Mouse (Mus musculus) midbrain, embryonic 14.5 days (tissue): Measurements from ENCODE around the gene Hspb1. TPM values are rescaled to one million over a fixed set of nuclear protein-coding genes. Genes with fewer than 3 reads are reported as not detected.

Experiments used
- ATAC-seq: fragments of 200-750 bp; cut with Nextera tagmentation; 2 replicates; pipeline ENCODE4 v1.8.0; 2017; ENCODE audit warnings: moderate number of reproducible peaks, moderate library complexity; ENCODE audit not compliant: low FRiP score, low TSS enrichment
- DNase-seq: peaks from one replicate; pipeline ENCODE4 v3.0.0-alpha.2; 2015
- H3K27ac ChIP-seq: fragments of 300-500 bp; sonication (generic); replicated peaks from 2 replicates; pipeline ENCODE4 v1.5.1; 2014; ENCODE audit warnings: mild to moderate bottlenecking, low read depth, low read length, moderate library complexity
- H3K27me3 ChIP-seq: fragments of 300-500 bp; sonication (generic); 2 replicates; pipeline ENCODE4 v1.6.1; 2014; ENCODE audit warnings: low read length, control low read depth, mixed read lengths; ENCODE audit not compliant: control insufficient read depth, insufficient read depth
- H3K36me3 ChIP-seq: fragments of 300-500 bp; sonication (generic); 2 replicates; pipeline ENCODE4 v1.6.1; 2014; ENCODE audit warnings: low read length, control low read depth; ENCODE audit not compliant: control insufficient read depth, insufficient read depth
- H3K4me1 ChIP-seq: fragments of 300-500 bp; sonication (generic); 2 replicates; pipeline ENCODE4 v1.6.1; 2014; ENCODE audit warnings: mild to moderate bottlenecking, antibody characterized with exemption, low read length, control low read depth; ENCODE audit not compliant: control insufficient read depth, insufficient read depth
- H3K4me2 ChIP-seq: fragments of 300-500 bp; sonication (generic); 2 replicates; pipeline ENCODE4 v1.6.1; 2014; ENCODE audit warnings: mild to moderate bottlenecking, low read length, moderate library complexity
- H3K4me3 ChIP-seq: fragments of 300-500 bp; sonication (generic); replicated peaks from 2 replicates; pipeline ENCODE4 v1.5.1; 2014; ENCODE audit warnings: low read depth, low read length
- H3K9ac ChIP-seq: fragments of 300-500 bp; sonication (generic); replicated peaks from 2 replicates; pipeline ENCODE4 v1.6.1; 2014; ENCODE audit warnings: mild to moderate bottlenecking, low read length, moderate library complexity
- H3K9me3 ChIP-seq: fragments of 300-500 bp; sonication (generic); 2 replicates; pipeline ENCODE4 v1.6.1; 2016; ENCODE audit warnings: low read length, control low read depth, mixed read lengths; ENCODE audit not compliant: control insufficient read depth
- WGBS: fragments of 180-500 bp; shearing (Covaris S2); extraction: QIAGEN DNeasy Blood & Tissue Kit; methylation state at CpG from one replicate; pipeline ENCODE4 v1.1.7; 2014; 5-methylcytosine and 5-hydroxymethylcytosine counted together
- polyA plus RNA-seq: library from polyadenylated mRNA; unstranded; fragments of >200 nt; fragmentation: Nextera tagmentation; extraction: Ambion mirVana; gene quantifications from 2 replicates; pipeline ENCODE4 v1.2.1, GENCODE M21; 2014

Hspb1 gene
- polyA plus RNA-seq, 1 experiment from 2014 or later = 6.4 TPM

DNA sequence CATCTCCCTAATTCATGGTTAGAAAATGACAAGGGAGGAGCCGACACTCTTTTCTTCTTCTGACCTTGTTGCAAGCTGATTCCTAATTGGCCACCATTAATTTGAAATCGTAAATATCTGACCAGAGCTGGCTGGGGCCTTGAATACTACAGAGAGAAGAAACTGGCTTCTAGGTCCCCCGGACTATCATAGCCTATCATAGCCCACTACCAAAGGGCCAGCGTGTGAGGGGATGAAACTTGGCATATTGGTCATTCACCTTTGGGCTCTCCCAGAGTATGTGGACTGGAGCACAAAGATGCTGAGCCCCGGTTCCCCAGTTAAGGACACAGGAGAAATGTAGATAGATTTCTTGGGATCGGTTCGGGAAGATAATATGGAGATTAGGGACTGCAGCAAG is 15.3 kb downstream of the Hspb1 start:
- H3K4me2 ChIP-seq = peak overlapping the region; percentile 71
- H3K9ac ChIP-seq = peak overlapping the region; percentile 56
- H3K27ac ChIP-seq = peak overlapping the region; percentile 94
- no peaks in the 10 kb centered on the region for H3K9me3 ChIP-seq
- peak overlapping the region; percentile 33 for H3K4me3 ChIP-seq
- 20% methylated on average over 7 of the region's 7 CpGs for WGBS
- peaks cover 25% of the 10 kb centered on the region for H3K36me3 ChIP-seq
- peaks cover 15% of the 10 kb centered on the region; the same call in 1 of the 2 replicates for H3K4me1 ChIP-seq
- peak; percentile 28 for DNase-seq
- no peaks in the 10 kb centered on the region for H3K27me3 ChIP-seq
- peak; percentile 10; the same call in 1 of the 2 replicates for ATAC-seq

DNA sequence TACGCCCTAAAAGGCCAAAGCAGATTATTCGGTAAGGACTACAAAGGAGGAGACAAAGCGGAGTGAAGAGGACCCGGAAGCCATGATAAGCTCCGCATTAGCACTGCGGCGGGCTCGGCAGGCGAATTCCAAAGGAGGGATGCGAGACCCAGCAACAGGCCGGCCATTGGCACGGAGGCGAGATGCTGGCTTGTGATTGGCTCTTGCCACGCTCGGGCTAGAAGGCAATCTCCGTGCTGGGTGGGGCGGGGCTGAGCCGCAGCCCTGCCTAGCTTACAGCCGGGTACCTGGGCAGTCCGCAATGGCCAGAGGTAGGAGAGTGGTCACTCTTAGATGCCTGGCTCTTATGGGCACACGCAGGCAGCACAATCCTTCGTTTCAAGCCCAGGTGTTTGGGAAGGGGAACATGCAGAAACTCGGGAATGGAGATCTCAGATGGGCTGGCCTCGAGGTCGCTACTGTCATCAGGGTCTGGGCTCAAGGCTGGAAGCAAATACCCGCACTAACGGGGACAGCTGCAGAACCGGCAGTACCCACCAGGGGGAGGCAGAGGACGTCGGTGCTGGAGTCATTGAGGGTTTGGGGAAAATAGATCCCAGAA is 15.9 kb downstream of the Hspb1 start:
- peaks cover 27% of the 10 kb centered on the region for H3K36me3 ChIP-seq
- peak overlapping the region; percentile 33 for H3K4me3 ChIP-seq
- peak overlapping the region; percentile 56 for H3K9ac ChIP-seq
- WGBS = under 1% methylated on average over 30 of the region's 30 CpGs
- no peaks in the 10 kb centered on the region for H3K9me3 ChIP-seq
- ATAC-seq (peak; percentile 96), DNase-seq (peak; percentile 94)
- H3K27ac ChIP-seq = peak overlapping the region; percentile 94
- H3K4me2 ChIP-seq = peak overlapping the region; percentile 71
- H3K27me3 ChIP-seq = no peaks in the 10 kb centered on the region
- H3K4me1 ChIP-seq = peaks cover 15% of the 10 kb centered on the region; the same call in 1 of the 2 replicates

DNA sequence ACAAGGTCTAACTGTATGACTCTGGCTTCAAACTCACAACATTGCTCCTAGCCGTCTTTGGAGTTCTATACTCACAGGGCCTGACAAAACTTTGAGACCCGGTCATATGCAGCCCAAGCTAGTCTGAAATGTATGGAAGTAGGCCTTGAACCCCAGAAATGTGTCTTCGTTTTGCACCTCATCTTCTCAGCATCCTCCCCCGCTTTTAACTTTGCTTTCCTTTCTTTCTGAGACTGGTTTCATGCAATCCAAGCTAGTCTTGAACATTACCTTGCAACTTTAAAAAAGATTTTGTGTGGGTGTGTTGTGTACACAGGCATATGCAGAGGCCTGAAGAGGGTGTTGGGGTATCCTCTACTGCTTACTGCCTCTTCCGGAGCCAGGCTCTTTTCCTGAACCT is 16.5 kb downstream of the Hspb1 start:
- H3K27ac ChIP-seq = peak overlapping the region; percentile 94
- H3K9ac ChIP-seq = peak overlapping the region; percentile 56; the same call in 1 of the 2 replicates
- H3K4me1 ChIP-seq = peaks cover 15% of the 10 kb centered on the region; the same call in 1 of the 2 replicates
- no peak overlapping the region for H3K4me3 ChIP-seq
- H3K4me2 ChIP-seq = peak overlapping the region; percentile 71
- ATAC-seq (no peak), DNase-seq (no peak)
- H3K27me3 ChIP-seq = no peaks in the 10 kb centered on the region
- H3K9me3 ChIP-seq = no peaks in the 10 kb centered on the region
- WGBS = 58% methylated on average over 5 of the region's 5 CpGs
- peaks cover 33% of the 10 kb centered on the region for H3K36me3 ChIP-seq

DNA sequence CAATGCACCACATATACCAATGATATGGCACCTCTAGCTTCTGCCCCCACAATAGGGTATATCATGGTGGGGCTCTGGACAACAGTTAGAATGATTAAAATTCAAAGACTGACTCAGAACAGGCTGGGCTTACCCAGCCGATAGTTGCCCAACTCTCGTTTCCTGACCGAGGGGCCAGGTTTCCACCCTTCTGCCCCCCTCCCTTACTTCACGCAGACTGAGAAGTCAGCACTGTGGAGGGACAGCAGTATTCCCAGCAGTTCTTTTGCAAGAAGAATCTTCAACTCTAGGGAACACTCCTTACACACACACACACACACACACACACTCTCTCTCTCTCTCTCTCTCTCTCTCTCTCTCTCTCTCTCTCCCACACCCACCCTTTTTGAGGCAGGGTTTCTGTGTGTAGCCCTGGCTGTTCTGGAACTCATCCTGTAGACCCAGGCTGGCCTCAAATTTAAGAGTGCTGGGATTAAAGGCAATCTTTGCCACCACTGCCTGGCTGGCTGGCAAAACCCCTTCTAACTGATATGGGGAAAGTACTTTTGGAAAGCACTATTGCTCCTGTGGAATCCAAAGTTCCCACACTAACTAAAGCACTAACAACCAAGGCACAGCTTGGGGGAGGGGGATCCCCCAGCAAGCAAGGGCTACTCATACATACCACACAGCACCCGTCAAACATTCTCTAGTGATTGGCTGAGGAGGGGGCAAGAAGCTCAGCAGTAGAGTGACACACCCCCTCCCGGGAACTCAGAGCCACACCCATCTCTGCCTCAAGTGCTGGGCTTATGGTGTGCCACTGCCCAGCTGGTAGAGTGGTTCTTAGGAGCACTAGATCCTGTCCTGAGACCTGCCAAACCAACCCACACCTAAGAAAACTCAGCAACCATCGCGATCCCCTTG is 17.9 kb downstream of the Hspb1 start:
- no peaks in the 10 kb centered on the region for H3K27me3 ChIP-seq
- no peak overlapping the region for H3K4me3 ChIP-seq
- H3K9me3 ChIP-seq = no peaks in the 10 kb centered on the region
- no peak for DNase-seq
- peaks cover 15% of the 10 kb centered on the region; the same call in 1 of the 2 replicates for H3K4me1 ChIP-seq
- peaks cover 47% of the 10 kb centered on the region for H3K36me3 ChIP-seq
- H3K9ac ChIP-seq = no peak overlapping the region
- ATAC-seq = no peak
- WGBS = 60% methylated on average over 8 of the region's 8 CpGs
- no peak overlapping the region for H3K4me2 ChIP-seq
- no peak overlapping the region for H3K27ac ChIP-seq

DNA sequence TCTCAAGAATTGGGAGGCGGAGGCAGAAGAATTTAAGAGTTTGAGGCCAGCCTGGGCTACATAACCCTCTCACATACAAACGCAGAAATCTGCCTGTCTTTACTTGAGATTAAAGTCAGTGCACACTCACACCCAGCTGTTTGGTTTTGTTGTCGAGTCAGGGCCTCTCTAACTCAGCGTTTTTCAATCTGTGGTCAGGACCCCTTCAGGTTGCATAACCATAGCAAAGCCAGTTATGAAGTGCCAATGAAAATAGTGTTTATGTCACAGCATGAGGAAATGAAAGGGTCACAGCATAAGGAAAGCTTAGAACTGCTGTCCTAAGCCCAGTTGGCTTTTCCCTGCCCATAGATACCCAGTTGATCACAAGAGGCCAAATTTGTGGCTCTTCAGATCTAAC is 19.1 kb downstream of the Hspb1 start:
- Histone ChIP-seq H3K4me2 (no peak overlapping the region), H3K9me3 (no peaks in the 10 kb centered on the region), H3K36me3 (peaks cover 59% of the 10 kb centered on the region), H3K27ac (no peak overlapping the region), H3K4me1 (peaks cover 15% of the 10 kb centered on the region; the same call in 1 of the 2 replicates), H3K9ac (no peak overlapping the region), H3K4me3 (no peak overlapping the region), H3K27me3 (no peaks in the 10 kb centered on the region)
- WGBS = 86% methylated on average over 4 of the region's 4 CpGs
- ATAC-seq (no peak), DNase-seq (no peak)

DNA sequence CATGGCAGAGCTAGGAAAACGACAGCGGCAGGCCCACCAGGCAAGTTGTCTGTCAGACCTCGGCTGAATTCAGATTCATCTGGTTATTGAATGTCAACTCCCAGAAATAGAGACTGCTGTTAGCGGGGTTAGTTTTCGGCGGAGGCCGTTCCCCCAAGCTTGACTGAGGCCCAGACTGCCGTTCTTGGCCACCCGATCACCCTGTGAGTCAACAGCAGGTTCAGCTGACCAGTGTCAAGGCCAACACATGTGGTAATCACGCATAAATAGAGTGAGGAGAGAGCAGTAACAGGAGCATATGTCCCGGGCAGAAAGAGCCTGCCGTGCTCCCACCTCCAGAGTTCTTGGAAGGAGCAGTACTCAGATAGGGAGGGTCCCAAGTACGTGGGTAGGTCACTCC is 19.5 kb downstream of the Hspb1 start:
- Histone ChIP-seq H3K4me3 (no peak overlapping the region), H3K4me1 (peaks cover 15% of the 10 kb centered on the region; the same call in 1 of the 2 replicates), H3K27me3 (no peaks in the 10 kb centered on the region)

DNA sequence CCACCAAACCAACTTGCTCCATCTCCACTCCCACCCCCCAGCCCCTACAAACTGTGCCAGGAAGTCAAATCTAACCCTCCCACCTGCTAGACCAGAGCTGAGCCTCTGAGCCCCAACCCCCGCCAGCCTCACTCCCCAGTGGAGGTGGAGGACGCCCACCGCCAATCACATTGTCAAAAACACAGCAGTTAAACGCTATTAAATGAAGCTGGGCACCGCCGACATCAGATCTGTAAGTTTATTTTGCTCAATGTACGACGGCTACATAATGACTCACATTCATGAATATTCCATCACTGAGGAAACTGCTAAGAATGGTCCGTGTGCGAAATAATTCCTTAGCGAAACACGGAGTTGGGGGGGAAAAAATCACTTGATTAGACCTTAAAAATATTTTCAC is 20.5 kb downstream of the Hspb1 start:
- H3K4me1 ChIP-seq = peaks cover 10% of the 10 kb centered on the region; the same call in 1 of the 2 replicates
- ATAC-seq (no peak), DNase-seq (no peak)
- H3K9ac ChIP-seq = no peak overlapping the region
- no peaks in the 10 kb centered on the region for H3K27me3 ChIP-seq
- H3K36me3 ChIP-seq = peaks cover 62% of the 10 kb centered on the region
- no peak overlapping the region for H3K4me3 ChIP-seq
- no peaks in the 10 kb centered on the region for H3K9me3 ChIP-seq
- H3K27ac ChIP-seq = 0 out of 2 replicates have a peak overlapping the region, but pooled peaks have one; percentile 1
- WGBS = 66% methylated on average over 12 of the region's 12 CpGs
- H3K4me2 ChIP-seq = no peak overlapping the region

More for the DNA sequence above, 19.5 kb downstream of the Hspb1 start:
- H3K4me2 ChIP-seq = no peak overlapping the region
- peaks cover 62% of the 10 kb centered on the region for H3K36me3 ChIP-seq
- no peaks in the 10 kb centered on the region for H3K9me3 ChIP-seq
- DNase-seq (no peak), ATAC-seq (no peak)
- WGBS = 85% methylated on average over 13 of the region's 13 CpGs
- no peak overlapping the region for H3K9ac ChIP-seq
- no peak overlapping the region for H3K27ac ChIP-seq

DNA sequence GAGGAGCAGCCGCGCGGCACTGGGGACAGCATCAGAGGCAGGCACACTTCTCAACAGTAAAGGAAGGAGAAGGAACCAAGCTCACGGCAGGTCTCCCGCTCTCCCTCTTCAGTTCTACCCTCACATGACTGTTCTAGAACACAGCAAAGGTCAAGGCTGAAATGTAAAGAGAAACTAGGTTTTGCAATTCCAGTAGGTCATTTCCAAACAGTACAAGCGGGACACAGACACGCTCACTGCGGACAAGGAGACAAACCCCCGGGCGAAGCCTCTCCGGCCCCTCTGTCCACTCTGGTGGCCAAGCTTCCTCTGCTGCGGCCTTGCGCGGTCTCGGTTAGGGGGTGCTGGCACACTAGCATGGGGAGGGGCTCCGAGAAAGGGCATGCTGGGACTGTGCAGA is 21.3 kb downstream of the Hspb1 start:
- Histone ChIP-seq H3K4me1 (peaks cover 5% of the 10 kb centered on the region; the same call in 1 of the 2 replicates), H3K4me2 (no peak overlapping the region), H3K36me3 (peaks cover 70% of the 10 kb centered on the region), H3K9ac (no peak overlapping the region), H3K27ac (no peak overlapping the region), H3K27me3 (no peaks in the 10 kb centered on the region), H3K4me3 (no peak overlapping the region), H3K9me3 (no peaks in the 10 kb centered on the region)
- 94% methylated on average over 16 of the region's 16 CpGs for WGBS
- ATAC-seq = no peak
- no peak for DNase-seq
